Mouse (Mus musculus) heart, adult 2 months (tissue): ENCODE measurements around the gene Stk39.

ENCODE experiments used
- CTCF ChIP-seq: fragments of 200-600 bp; IDR thresholded peaks from 2 replicates; pipeline ENCODE4 v1.8.1; 2022; ENCODE audit warnings: antibody characterized with exemption, mild to moderate bottlenecking, moderate library complexity
- POLR2A ChIP-seq: fragments of 200-500 bp; IDR thresholded peaks from 2 replicates; pipeline ENCODE4 v1.6.1; 2011; ENCODE audit warnings: mild to moderate bottlenecking, low read depth, low read length, control low read depth; ENCODE audit not compliant: insufficient read depth

DNA sequence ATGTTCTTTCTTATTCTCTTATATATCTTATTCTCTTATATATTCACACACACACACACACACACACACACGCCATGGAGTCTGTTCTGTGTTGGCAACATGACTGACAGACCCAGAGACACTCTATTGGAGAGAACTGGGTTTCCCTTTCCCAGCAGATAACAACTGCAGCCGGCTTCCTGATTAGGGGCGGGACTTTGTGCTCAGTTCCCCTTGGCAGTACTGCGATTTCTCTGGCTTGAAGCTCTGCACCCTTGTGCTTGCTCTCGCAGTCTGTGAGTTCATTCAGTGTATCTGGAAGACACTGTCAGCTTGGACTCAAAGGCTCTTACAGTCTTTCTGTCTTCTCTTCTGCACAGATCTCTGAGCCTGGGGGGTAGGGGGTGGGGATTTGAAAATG, 34.1 kb downstream of the Stk39 start:
- no peak for TF ChIP-seq CTCF
- TF ChIP-seq POLR2A: no peak
